Mouse (Mus musculus): Measurements from ENCODE around the gene Try10.
"Not testable (repeated sequence)": the region's sequence is repeated elsewhere in the genome, so short reads cannot be mapped to it uniquely, and the experiment has no call there.

Try10 gene

DNA sequence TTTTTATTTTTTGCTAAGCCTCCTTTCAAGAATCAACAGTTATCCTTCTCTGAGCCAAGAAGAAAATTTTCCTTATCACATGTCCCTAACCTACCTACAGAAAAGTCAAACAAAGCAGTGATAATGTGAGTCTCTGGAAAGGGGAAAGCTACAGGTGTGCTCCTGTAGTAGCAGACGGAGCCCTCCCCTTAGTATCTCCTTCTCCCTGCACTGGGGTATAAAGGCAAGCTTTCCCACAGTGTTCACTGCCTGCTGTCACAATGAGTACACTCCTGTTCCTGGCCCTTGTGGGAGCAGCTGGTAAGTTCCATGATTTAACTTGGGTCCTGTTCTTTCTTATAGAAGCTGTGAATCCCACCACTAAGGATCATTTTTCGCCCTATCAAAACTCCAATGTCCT lies at the start of gene Try10:
Try10 (plus strand) TSS at position 174 of the 400 bp plus-strand sequence.
- no peak for DNase-seq

DNA sequence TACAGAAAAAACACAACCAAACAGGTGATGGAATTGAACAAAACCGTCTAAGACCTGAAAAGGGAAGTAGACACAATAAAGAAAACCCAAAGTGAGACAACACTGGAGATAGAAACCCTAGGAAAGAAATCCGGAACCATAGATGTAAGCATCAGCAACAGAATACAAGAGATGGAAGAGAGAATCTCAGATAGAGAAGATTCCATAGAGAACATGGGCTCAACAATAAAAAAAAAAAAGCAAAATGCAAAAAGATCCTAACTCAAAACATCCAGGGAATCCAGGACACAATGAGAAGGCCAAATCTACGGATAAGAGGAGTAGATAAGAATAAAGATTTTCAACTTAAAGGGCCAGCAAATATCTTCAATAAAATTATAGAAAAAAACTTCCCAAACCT lies 37.2 kb upstream of the Try10 start, which contains the start of gene Try5:
Try5 (minus strand) TSS at position 101 of the 400 bp plus-strand sequence.
- DNase-seq: not testable (repeated sequence)

DNA sequence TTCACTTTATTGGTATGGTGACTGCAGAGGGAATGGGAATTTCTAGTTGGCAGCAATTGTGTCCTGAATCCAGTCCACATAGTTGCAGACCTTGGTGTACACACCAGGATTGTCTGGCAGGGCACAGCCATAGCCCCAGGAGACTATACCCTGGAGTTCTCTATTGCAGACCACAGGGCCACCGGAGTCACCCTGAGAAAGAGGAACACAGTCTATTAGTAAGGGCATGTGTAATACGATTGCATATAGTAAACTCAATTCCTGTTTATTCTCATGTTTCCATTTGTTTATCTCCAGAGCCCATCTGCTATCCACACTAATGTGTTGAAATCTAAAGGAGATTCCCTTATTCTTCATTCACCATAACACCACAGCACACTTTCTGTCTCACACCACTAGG lies 19.9 kb downstream of the Try10 start:
- DNase-seq: not testable (repeated sequence)

DNA sequence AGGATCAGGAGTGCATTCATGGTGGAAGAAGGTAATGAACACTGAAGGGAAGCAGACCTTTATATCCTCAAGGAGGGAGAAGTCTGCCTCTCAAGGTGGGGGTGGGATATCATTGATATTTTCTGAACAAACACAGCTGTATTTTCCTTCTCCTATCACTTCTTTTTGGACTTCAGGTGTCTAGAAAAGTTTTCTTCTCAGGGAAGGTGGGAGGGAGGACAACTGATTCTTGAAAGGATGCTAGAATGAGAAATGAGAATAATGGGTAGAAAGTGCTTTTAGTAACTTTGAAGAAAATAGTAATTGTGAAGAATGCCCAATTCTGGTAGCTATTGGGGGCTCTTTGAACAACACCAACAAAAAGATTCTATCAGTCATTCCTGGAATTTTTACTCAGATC lies 23.7 kb downstream of the Try10 start, which contains the start of gene Prss3:
Prss3 (minus strand) TSS at position 101 of the 400 bp plus-strand sequence.
- DNase-seq: not testable (repeated sequence)

DNA sequence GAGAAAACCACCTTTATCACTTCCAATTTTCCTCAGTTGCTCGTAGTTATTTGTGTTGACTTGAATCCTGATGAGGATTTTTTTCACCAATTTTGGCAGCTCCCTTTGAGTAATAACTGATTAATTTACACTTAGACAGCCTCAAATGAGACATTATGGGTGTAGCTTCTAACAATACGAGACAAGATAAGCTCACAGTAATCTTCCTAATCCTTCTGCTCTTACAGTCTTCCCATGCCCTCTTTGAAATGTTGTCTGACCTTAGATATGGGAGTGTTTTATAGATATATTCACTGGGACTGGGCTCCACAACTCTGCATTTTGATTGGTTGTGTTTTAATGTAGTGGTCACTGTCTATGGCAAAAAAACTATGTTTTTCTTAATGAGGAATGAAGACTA lies 32.9 kb downstream of the Try10 start:
- DNase-seq: no peak

DNA sequence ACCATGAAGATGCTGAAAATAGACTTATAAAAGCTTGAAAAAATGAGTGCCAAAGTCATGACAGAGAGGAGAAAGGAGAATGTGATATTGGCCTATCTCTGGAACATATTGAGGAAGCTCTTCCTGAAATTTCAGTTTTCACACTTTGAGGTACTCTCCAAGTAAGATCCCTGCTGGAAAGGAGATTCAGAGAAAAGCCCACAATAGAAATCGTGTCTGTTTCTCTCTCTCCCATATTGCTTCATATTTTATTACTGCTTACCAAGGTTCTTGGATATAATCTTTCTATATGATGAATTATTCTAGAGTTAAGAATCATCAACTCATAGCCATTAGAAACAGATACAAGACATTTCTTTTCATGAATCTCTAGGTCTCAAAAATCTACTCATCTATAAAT lies 37.7 kb downstream of the Try10 start:
- not testable (repeated sequence) for DNase-seq

DNA sequence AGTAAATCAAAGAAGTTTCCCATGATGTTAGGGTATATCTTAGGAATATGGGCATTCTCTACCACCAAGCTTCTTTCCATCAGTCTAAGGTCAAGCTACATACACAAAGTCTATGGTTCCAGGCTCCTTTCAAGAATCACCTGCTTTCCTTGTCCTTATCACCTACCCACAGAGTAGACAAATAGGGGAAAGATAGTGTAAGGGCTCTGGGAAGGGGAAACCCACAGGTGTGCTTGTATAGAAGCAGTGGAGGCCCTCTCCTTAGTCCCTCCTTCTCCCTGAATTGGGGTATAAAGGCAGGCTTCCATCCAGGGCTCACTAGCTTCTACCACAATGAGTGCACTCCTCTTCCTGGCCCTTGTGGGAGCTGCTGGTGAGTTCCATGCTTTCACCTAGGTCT lies 38.2 kb downstream of the Try10 start, which contains the start of gene Gm5771:
Gm5771 (plus strand) TSS at position 301 of the 400 bp plus-strand sequence.
- not testable (repeated sequence) for DNase-seq

All from right cerebral cortex, adult 18-20 months (tissue).